Mouse (Mus musculus) left cerebral cortex, adult 9 months (tissue): Measurements from ENCODE around the gene Bpifb5.
"Not testable (repeated sequence)": the region's sequence is repeated elsewhere in the genome, so short reads cannot be mapped to it uniquely, and the experiment has no call there.

Source experiments
- DNase-seq, 2 experiments: peaks; one replicate each; pipeline ENCODE4 v3.0.0; 2022; ENCODE audit warnings: low spot score in 2 of 2

Gene Bpifb5

GRCm38 (mm10) chr2:154223265-154223916 lies at the start of gene Bpifb5:
Gene Bpifb5 (plus strand): TSS chr2:154223742.
- DNase-seq, result no peak

- DNase-seq, result not testable (repeated sequence)
Measured at GRCm38 (mm10) chr2:154181900-154182299, 41.6 kb upstream of the Bpifb5 start.

GRCm38 (mm10) chr2:154183061-154183460 lies 40.5 kb upstream of the Bpifb5 start:
- DNase-seq, result peak in 1 of 2 experiments; percentile 33

GRCm38 (mm10) chr2:154185319-154185718 lies 38.2 kb upstream of the Bpifb5 start:
- no peak for DNase-seq

- no peak for DNase-seq
Measured at GRCm38 (mm10) chr2:154185748-154186147, 37.8 kb upstream of the Bpifb5 start.

GRCm38 (mm10) chr2:154187468-154187867 lies 36.1 kb upstream of the Bpifb5 start:
- no peak for DNase-seq

GRCm38 (mm10) chr2:154189877-154190434 lies 33.6 kb upstream of the Bpifb5 start:
- no peak for DNase-seq

- DNase-seq, result no peak
Measured at GRCm38 (mm10) chr2:154190546-154191258, 32.8 kb upstream of the Bpifb5 start, which contains the start of gene Bpifb1. Gene Bpifb1 (plus strand): TSS chr2:154190818.

- DNase-seq, result no peak
Measured at GRCm38 (mm10) chr2:154192141-154192540, 31.4 kb upstream of the Bpifb5 start.

GRCm38 (mm10) chr2:154193071-154193470 lies 30.5 kb upstream of the Bpifb5 start:
- no peak for DNase-seq

GRCm38 (mm10) chr2:154193994-154194504 lies 29.5 kb upstream of the Bpifb5 start:
- no peak for DNase-seq

GRCm38 (mm10) chr2:154197036-154197435 lies 26.5 kb upstream of the Bpifb5 start:
- no peak for DNase-seq

GRCm38 (mm10) chr2:154204630-154205029 lies 18.9 kb upstream of the Bpifb5 start:
- peak in 1 of 2 experiments; percentile 23 for DNase-seq

GRCm38 (mm10) chr2:154206908-154207307 lies 16.6 kb upstream of the Bpifb5 start:
- DNase-seq, result no peak

GRCm38 (mm10) chr2:154209112-154209511 lies 14.4 kb upstream of the Bpifb5 start:
- DNase-seq, result peak in 1 of 2 experiments; percentile 26

- no peak for DNase-seq
Measured at GRCm38 (mm10) chr2:154211121-154211520, 12.4 kb upstream of the Bpifb5 start.

GRCm38 (mm10) chr2:154211881-154212280 lies 11.7 kb upstream of the Bpifb5 start:
- peak; percentile 36 to 81 for DNase-seq

GRCm38 (mm10) chr2:154215191-154215590 lies 8.4 kb upstream of the Bpifb5 start:
- peak in 1 of 2 experiments; percentile 41 for DNase-seq

GRCm38 (mm10) chr2:154219950-154220349 lies 3.6 kb upstream of the Bpifb5 start:
- no peak for DNase-seq

GRCm38 (mm10) chr2:154223917-154224273 lies 353 bp downstream of the Bpifb5 start:
- DNase-seq, result no peak

- DNase-seq, result no peak
Measured at GRCm38 (mm10) chr2:154226991-154227390, 3.4 kb downstream of the Bpifb5 start.

GRCm38 (mm10) chr2:154227830-154228229 lies 4.3 kb downstream of the Bpifb5 start:
- DNase-seq, result no peak

GRCm38 (mm10) chr2:154233426-154233825 lies 9.9 kb downstream of the Bpifb5 start:
- no peak for DNase-seq
